Mouse (Mus musculus): ENCODE data around the gene Htatsf1. TPM values are rescaled to one million over a fixed set of nuclear protein-coding genes. Genes with fewer than 3 reads are reported as not detected.

Gene Htatsf1
- polyA plus RNA-seq (2015; fragmentation: Illumina TruSeq; extraction: RNeasy Lipid Tissue Mini Kit (QIAGEN cat#74804); ENCODE audit: insufficient read depth, low replicate concordance) = 72.1 TPM

GRCm38 (mm10) chrX:57053174-57053992 lies at the start of gene Htatsf1:
Gene Htatsf1 (plus strand): TSS chrX:57053583.

GRCm38 (mm10) chrX:57042774-57043173 lies 10.6 kb upstream of the Htatsf1 start, which contains the start of gene Brs3:
Gene Brs3 (plus strand): TSS chrX:57043074.

GRCm38 (mm10) chrX:57087806-57088205 lies 34.4 kb downstream of the Htatsf1 start, which contains the start of gene Vgll1:
Gene Vgll1 (plus strand): TSS chrX:57088106.

Other genes with a start within 250 kb of the Htatsf1 start
- gene Map7d3, start 231.3 kb upstream of the Htatsf1 start, polyA plus RNA-seq (2015; fragmentation: Illumina TruSeq; extraction: RNeasy Lipid Tissue Mini Kit (QIAGEN cat#74804); ENCODE audit: insufficient read depth, low replicate concordance) = 1.3 TPM
- gene Adgrg4, start 183.4 kb upstream of the Htatsf1 start, polyA plus RNA-seq (2015; fragmentation: Illumina TruSeq; extraction: RNeasy Lipid Tissue Mini Kit (QIAGEN cat#74804); ENCODE audit: insufficient read depth, low replicate concordance) = not detected
- not detected for gene Brs3, start 10.5 kb upstream of the Htatsf1 start, polyA plus RNA-seq (2015; fragmentation: Illumina TruSeq; extraction: RNeasy Lipid Tissue Mini Kit (QIAGEN cat#74804); ENCODE audit: insufficient read depth, low replicate concordance)
- gene Vgll1, start 34.5 kb downstream of the Htatsf1 start, polyA plus RNA-seq (2015; fragmentation: Illumina TruSeq; extraction: RNeasy Lipid Tissue Mini Kit (QIAGEN cat#74804); ENCODE audit: insufficient read depth, low replicate concordance) = not detected
- 8.7 TPM for gene Cd40lg, start 158.6 kb downstream of the Htatsf1 start, polyA plus RNA-seq (2015; fragmentation: Illumina TruSeq; extraction: RNeasy Lipid Tissue Mini Kit (QIAGEN cat#74804); ENCODE audit: insufficient read depth, low replicate concordance)

Data from spleen, adult 10 weeks (tissue).